Mouse (Mus musculus) lung, postnatal 0 days (tissue): ENCODE measurements around the gene Foxq1. TPM values are rescaled to one million over a fixed set of nuclear protein-coding genes. Genes with fewer than 3 reads are reported as not detected.

Experiments
- ATAC-seq: fragments of 200-750 bp; cut with Nextera tagmentation; 2 replicates; pipeline ENCODE4 v1.8.0; 2017; ENCODE audit warnings: moderate library complexity
- DNase-seq: peaks from one replicate; pipeline ENCODE4 v3.0.0-alpha.2; 2016; ENCODE audit warnings: low spot score
- H3K27ac ChIP-seq: fragments of 300-500 bp; sonication (generic); 2 replicates; pipeline ENCODE4 v1.5.1; 2014; ENCODE audit warnings: antibody characterized with exemption, mild to moderate bottlenecking, low read length, mixed read lengths
- H3K27me3 ChIP-seq: fragments of 300-500 bp; sonication (generic); replicated peaks from 2 replicates; pipeline ENCODE4 v1.6.1; 2014; ENCODE audit warnings: low read length, mixed read lengths; ENCODE audit not compliant: insufficient read depth
- H3K36me3 ChIP-seq: fragments of 300-500 bp; sonication (generic); 2 replicates; pipeline ENCODE4 v1.6.1; 2014; ENCODE audit warnings: low read length, mixed read lengths; ENCODE audit not compliant: insufficient read depth
- H3K4me1 ChIP-seq: fragments of 300-500 bp; sonication (generic); 2 replicates; pipeline ENCODE4 v1.6.1; 2014; ENCODE audit warnings: antibody characterized with exemption, low read depth, low read length, mixed read lengths; ENCODE audit not compliant: insufficient read depth
- H3K4me2 ChIP-seq: fragments of 300-500 bp; sonication (generic); replicated peaks from 2 replicates; pipeline ENCODE4 v1.6.1; 2014; ENCODE audit warnings: low read depth, mild to moderate bottlenecking, low read length, moderate library complexity, mixed read lengths
- H3K4me3 ChIP-seq: fragments of 300-500 bp; sonication (generic); 2 replicates; pipeline ENCODE4 v1.5.1; 2014; ENCODE audit warnings: low read depth, low read length
- H3K9ac ChIP-seq: fragments of 300-500 bp; sonication (generic); replicated peaks from 2 replicates; pipeline ENCODE4 v1.6.1; 2014; ENCODE audit warnings: low read depth, mild to moderate bottlenecking
- H3K9me3 ChIP-seq: fragments of 300-500 bp; sonication (generic); 2 replicates; pipeline ENCODE4 v1.6.1; 2016; ENCODE audit warnings: low read length, mixed read lengths
- CTCF ChIP-seq: IDR thresholded peaks from 2 replicates; pipeline ENCODE4 v1.5.1; 2016; ENCODE audit warnings: antibody characterized with exemption, mild to moderate bottlenecking
- EP300 ChIP-seq: IDR thresholded peaks from 2 replicates; pipeline ENCODE4 v1.6.1; 2016; ENCODE audit warnings: antibody characterized with exemption, mild to moderate bottlenecking, control low read depth
- WGBS: fragments of 180-500 bp; shearing (Covaris S2); extraction: QIAGEN DNeasy Blood & Tissue Kit; methylation state at CpG from one replicate; pipeline ENCODE4 v1.1.7; 2014; 5-methylcytosine and 5-hydroxymethylcytosine counted together
- polyA plus RNA-seq: library from polyadenylated mRNA; unstranded; fragments of >200 nt; fragmentation: Nextera tagmentation; extraction: Ambion mirVana; gene quantifications from 2 replicates; pipeline ENCODE4 v1.2.1, GENCODE M21; 2015

The Foxq1 gene
- polyA plus RNA-seq, result 2.2 and 2.7 TPM in 2 replicates

GRCm38 (mm10) chr13:31555834-31556233 lies at the start of gene Foxq1:
TSS of gene Foxq1 (plus strand) at chr13:31556134.
- Histone ChIP-seq H3K27ac (no peak within 1 kb of the TSS), H3K9ac (no peak within 1 kb of the TSS), H3K27me3 (peaks cover 9% of the 10 kb centered on the region; the same call in 1 of the 2 replicates), H3K36me3 (no peaks in the 10 kb centered on the region), H3K4me2 (no peak within 1 kb of the TSS), H3K4me1 (0 out of 2 replicates have a peak, but pooled peaks cover 2% of the 10 kb centered on the region), H3K9me3 (no peaks in the 10 kb centered on the region), H3K4me3 (no peak within 1 kb of the TSS; the same call in 1 of the 2 replicates)
- DNase-seq, result no peak
- no peak for ATAC-seq
- 86% methylated on average over 4 of the region's 4 CpGs for WGBS
- TF ChIP-seq EP300 (no peak), CTCF (no peak)

DNA sequence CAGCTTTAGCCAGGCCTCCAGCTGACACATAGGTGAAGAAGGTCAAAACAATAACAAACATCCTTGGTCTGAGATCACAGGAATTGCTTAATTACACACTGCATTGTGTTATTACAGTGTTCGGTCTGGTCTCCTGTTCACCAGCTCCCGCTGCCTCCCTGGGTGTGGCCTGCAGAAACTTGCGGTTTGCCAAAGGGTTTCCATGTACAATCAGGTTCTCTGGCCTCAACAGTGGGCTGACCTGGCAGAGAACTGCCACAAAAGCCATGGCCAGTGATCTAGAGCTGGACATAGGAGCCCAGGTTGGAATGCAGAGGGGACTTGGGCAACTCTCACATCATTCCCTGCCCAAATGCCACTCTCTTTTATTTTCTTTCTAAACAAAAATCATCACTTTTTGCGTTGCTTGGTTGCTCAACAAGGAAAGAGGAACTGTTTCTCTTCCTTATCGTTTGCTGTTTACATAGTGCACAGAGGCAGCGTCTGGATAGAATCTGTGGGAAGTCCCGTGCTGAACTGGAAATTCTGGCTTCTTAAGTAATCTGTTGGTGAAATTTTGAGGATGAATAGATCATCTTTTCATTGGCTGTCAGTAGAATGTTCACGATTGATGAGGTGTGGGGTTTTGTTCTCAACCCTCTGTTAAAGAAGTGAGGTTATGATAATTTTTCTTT lies 49.3 kb upstream of the Foxq1 start:
- no peak overlapping the region for H3K9ac ChIP-seq
- TF ChIP-seq CTCF, result no peak
- 0 out of 2 replicates have a peak, but pooled peaks have one; percentile 35 for TF ChIP-seq EP300
- no peaks in the 10 kb centered on the region for H3K36me3 ChIP-seq
- H3K4me3 ChIP-seq, result no peak overlapping the region
- H3K9me3 ChIP-seq, result no peaks in the 10 kb centered on the region
- ATAC-seq, result peak; percentile 48; the same call in 1 of the 2 replicates
- DNase-seq, result peak; percentile 63
- WGBS, result 21% methylated on average over 8 of the region's 8 CpGs
- no peak overlapping the region for H3K4me2 ChIP-seq
- H3K27ac ChIP-seq, result no peak overlapping the region
- peaks cover 7% of the 10 kb centered on the region; the same call in 1 of the 2 replicates for H3K4me1 ChIP-seq
- no peaks in the 10 kb centered on the region for H3K27me3 ChIP-seq

- WGBS, result 80% methylated on average over 7 of the region's 7 CpGs
- peak; percentile 14 for DNase-seq
- Histone ChIP-seq H3K4me2 (no peak overlapping the region), H3K36me3 (no peaks in the 10 kb centered on the region), H3K9ac (no peak overlapping the region), H3K27ac (no peak overlapping the region), H3K4me3 (no peak overlapping the region), H3K4me1 (no peaks in the 10 kb centered on the region), H3K27me3 (no peaks in the 10 kb centered on the region), H3K9me3 (no peaks in the 10 kb centered on the region)
- no peak for TF ChIP-seq EP300
- TF ChIP-seq CTCF, result no peak
- ATAC-seq, result no peak; the same call in 1 of the 2 replicates
These were observed 40.7 kb upstream of the Foxq1 start for GRCm38 (mm10) chr13:31515261-31515660.

- TF ChIP-seq EP300 (no peak; the same call in 1 of the 2 replicates), CTCF (no peak)
- no peaks in the 10 kb centered on the region for H3K36me3 ChIP-seq
- H3K27me3 ChIP-seq, result no peaks in the 10 kb centered on the region
- no peaks in the 10 kb centered on the region for H3K9me3 ChIP-seq
- WGBS, result 28% methylated on average over 10 of the region's 10 CpGs
- no peak overlapping the region for H3K9ac ChIP-seq
- no peaks in the 10 kb centered on the region for H3K4me1 ChIP-seq
- no peak overlapping the region for H3K4me3 ChIP-seq
- ATAC-seq (peak; percentile 74), DNase-seq (peak; percentile 78)
- H3K27ac ChIP-seq, result 0 out of 2 replicates have a peak overlapping the region, but pooled peaks have one; percentile 15
- no peak overlapping the region for H3K4me2 ChIP-seq
These were observed 37.5 kb upstream of the Foxq1 start for GRCm38 (mm10) chr13:31518411-31518886.

GRCm38 (mm10) chr13:31518971-31519370 lies 37.0 kb upstream of the Foxq1 start:
- DNase-seq (peak; percentile 64), ATAC-seq (peak; percentile 46)
- Histone ChIP-seq H3K27me3 (no peaks in the 10 kb centered on the region), H3K9me3 (no peaks in the 10 kb centered on the region), H3K27ac (0 out of 2 replicates have a peak overlapping the region, but pooled peaks have one; percentile 15), H3K4me1 (no peaks in the 10 kb centered on the region), H3K9ac (no peak overlapping the region), H3K4me3 (no peak overlapping the region), H3K4me2 (no peak overlapping the region), H3K36me3 (no peaks in the 10 kb centered on the region)
- no peak for TF ChIP-seq EP300
- no peak for TF ChIP-seq CTCF
- WGBS, result 29% methylated on average over 9 of the region's 9 CpGs

- no peaks in the 10 kb centered on the region for H3K4me1 ChIP-seq
- TF ChIP-seq EP300, result no peak
- no peak overlapping the region for H3K27ac ChIP-seq
- H3K4me3 ChIP-seq, result no peak overlapping the region
- no peaks in the 10 kb centered on the region for H3K27me3 ChIP-seq
- no peak for DNase-seq
- no peaks in the 10 kb centered on the region for H3K36me3 ChIP-seq
- 55% methylated on average over 4 of the region's 4 CpGs for WGBS
- no peak overlapping the region for H3K4me2 ChIP-seq
- no peak overlapping the region for H3K9ac ChIP-seq
- H3K9me3 ChIP-seq, result no peaks in the 10 kb centered on the region
- ATAC-seq, result no peak
These were observed 31.0 kb upstream of the Foxq1 start for GRCm38 (mm10) chr13:31524976-31525375.
